Mouse (Mus musculus) regulatory T cell (primary cell): ENCODE measurements around the gene Fam180a.

ENCODE experiments used
- in situ Hi-C: fragments of 300-600 bp; cut with MboI, MseI; formaldehyde crosslinking; loops from one replicate; pipeline ENCODE4 v1.15.1; 2025; ENCODE audit warnings: high pct_unique_total_duplicates

The Fam180a gene

DNA sequence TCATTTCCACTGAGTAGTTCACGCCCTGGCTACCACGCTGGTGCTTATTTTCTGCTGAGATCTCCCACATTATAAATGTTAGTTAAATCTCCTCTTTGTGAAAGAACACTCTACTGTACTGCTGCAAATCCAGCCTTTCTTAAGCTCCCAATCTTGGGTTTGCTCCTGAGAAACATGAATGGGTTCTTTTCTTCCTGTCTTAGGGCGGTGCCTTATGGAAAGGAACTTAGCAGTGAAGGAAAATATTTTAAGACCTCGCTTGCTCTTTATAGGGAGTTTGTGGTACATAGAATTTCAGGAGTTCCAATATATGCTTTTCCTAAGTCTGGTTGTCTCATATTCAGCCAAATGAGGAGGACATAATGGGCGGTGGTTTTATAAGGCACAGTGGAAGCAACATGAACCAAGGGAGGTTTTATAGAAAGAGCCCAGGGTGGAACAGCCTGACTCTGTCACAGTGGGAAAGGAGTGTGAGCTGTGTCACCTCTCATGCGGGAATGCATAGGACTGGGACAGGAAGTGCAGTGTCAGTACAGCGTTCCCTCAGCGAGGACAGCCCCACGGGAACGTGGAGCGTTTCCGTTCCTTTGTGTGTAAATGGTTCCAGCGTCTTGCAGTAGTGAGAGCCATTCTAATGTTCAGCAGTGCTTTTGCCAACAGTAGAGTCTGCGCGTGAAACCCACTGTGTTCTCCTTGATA is 60.2 kb downstream of the Fam180a start:
- in situ Hi-C loops, result no loop called here
